Mouse (Mus musculus): ENCODE results near the gene Med13l. TPM values are rescaled to one million over a fixed set of nuclear protein-coding genes. Genes with fewer than 3 reads are reported as not detected.

Gene Med13l
- total and polyA plus RNA-seq, 2 experiments from 2014 or later, result 12.5 to 31.0 TPM

GRCm38 (mm10) chr5:118655025-118655424 lies 94.5 kb downstream of the Med13l start:
- WGBS, result 14% methylated on average over 2 of the region's 2 CpGs
- H3K27me3 ChIP-seq (ENCODE audit: insufficient read depth, low read length), result no peaks in the 10 kb centered on the region
- peak; percentile 76 for TF ChIP-seq CTCF (IDR thresholded peaks at IDR 0.05; ENCODE audit: low read depth)

GRCm38 (mm10) chr5:118655428-118655827 lies 94.9 kb downstream of the Med13l start:
- H3K9ac ChIP-seq, result no peak overlapping the region
- no peak for ATAC-seq
- H3K9me3 ChIP-seq (ENCODE audit: low read length), result no peaks in the 10 kb centered on the region
- 34% methylated on average over 7 of the region's 7 CpGs for WGBS
- no peaks in the 10 kb centered on the region for H3K27me3 ChIP-seq (ENCODE audit: insufficient read depth, low read length)
- H3K36me3 ChIP-seq (ENCODE audit: insufficient read depth), result no peaks in the 10 kb centered on the region
- no peak; the same call in 1 of the 2 replicates for TF ChIP-seq CTCF (IDR thresholded peaks at IDR 0.05; ENCODE audit: low read depth)
- H3K4me3 ChIP-seq (ENCODE audit: low read depth, low read length), result no peak overlapping the region
- H3K4me1 ChIP-seq (ENCODE audit: insufficient read depth), result no peaks in the 10 kb centered on the region; the same call in 1 of the 2 replicates
- H3K27ac ChIP-seq (ENCODE audit: low read depth, low read length), result no peak overlapping the region
- DNase-seq, result no peak
- H3K4me2 ChIP-seq (ENCODE audit: low read depth), result no peak overlapping the region

More at GRCm38 (mm10) chr5:118655025-118655424, 94.5 kb downstream of the Med13l start:
- Histone ChIP-seq H3K4me1 (ENCODE audit: insufficient read depth) (no peaks in the 10 kb centered on the region; the same call in 1 of the 2 replicates), H3K4me2 (ENCODE audit: low read depth) (no peak overlapping the region), H3K27ac (ENCODE audit: low read depth, low read length) (no peak overlapping the region), H3K9ac (no peak overlapping the region), H3K36me3 (ENCODE audit: insufficient read depth) (no peaks in the 10 kb centered on the region), H3K4me3 (ENCODE audit: low read depth, low read length) (no peak overlapping the region), H3K9me3 (ENCODE audit: low read length) (no peaks in the 10 kb centered on the region)
- DNase-seq, result peak; percentile 69
- ATAC-seq, result peak; percentile 65; the same call in 1 of the 2 replicates

- H3K4me2 ChIP-seq (ENCODE audit: low read depth), result no peak overlapping the region
- ATAC-seq, result no peak
- no peaks in the 10 kb centered on the region; the same call in 1 of the 2 replicates for H3K4me1 ChIP-seq (ENCODE audit: insufficient read depth)
- TF ChIP-seq CTCF (IDR thresholded peaks at IDR 0.05; ENCODE audit: low read depth), result no peak
- H3K36me3 ChIP-seq (ENCODE audit: insufficient read depth), result no peaks in the 10 kb centered on the region
- no peak overlapping the region for H3K27ac ChIP-seq (ENCODE audit: low read depth, low read length)
- no peaks in the 10 kb centered on the region for H3K27me3 ChIP-seq (ENCODE audit: insufficient read depth, low read length)
- no peak overlapping the region for H3K4me3 ChIP-seq (ENCODE audit: low read depth, low read length)
- H3K9me3 ChIP-seq (ENCODE audit: low read length), result no peaks in the 10 kb centered on the region
- 82% methylated on average over 6 of the region's 6 CpGs for WGBS
- DNase-seq, result no peak
- no peak overlapping the region for H3K9ac ChIP-seq
Observed at GRCm38 (mm10) chr5:118655966-118656365, 95.5 kb downstream of the Med13l start.

- no peaks in the 10 kb centered on the region for H3K36me3 ChIP-seq (ENCODE audit: insufficient read depth)
- ATAC-seq, result no peak
- WGBS, result 83% methylated on average over 7 of the region's 7 CpGs
- H3K9me3 ChIP-seq (ENCODE audit: low read length), result no peaks in the 10 kb centered on the region
- H3K4me1 ChIP-seq (ENCODE audit: insufficient read depth), result no peaks in the 10 kb centered on the region; the same call in 1 of the 2 replicates
- DNase-seq, result no peak
- H3K9ac ChIP-seq, result no peak overlapping the region
- no peak overlapping the region for H3K4me3 ChIP-seq (ENCODE audit: low read depth, low read length)
- no peaks in the 10 kb centered on the region for H3K27me3 ChIP-seq (ENCODE audit: insufficient read depth, low read length)
- H3K27ac ChIP-seq (ENCODE audit: low read depth, low read length), result no peak overlapping the region
- H3K4me2 ChIP-seq (ENCODE audit: low read depth), result no peak overlapping the region
- TF ChIP-seq CTCF (IDR thresholded peaks at IDR 0.05; ENCODE audit: low read depth), result no peak
Observed at GRCm38 (mm10) chr5:118658256-118658837, 97.9 kb downstream of the Med13l start.

GRCm38 (mm10) chr5:118659713-118660112 lies 99.2 kb downstream of the Med13l start:
- no peaks in the 10 kb centered on the region for H3K27me3 ChIP-seq (ENCODE audit: insufficient read depth, low read length)
- ATAC-seq, result no peak
- H3K4me1 ChIP-seq (ENCODE audit: insufficient read depth), result no peaks in the 10 kb centered on the region; the same call in 1 of the 2 replicates
- no peak for TF ChIP-seq CTCF (IDR thresholded peaks at IDR 0.05; ENCODE audit: low read depth)
- H3K4me3 ChIP-seq (ENCODE audit: low read depth, low read length), result no peak overlapping the region
- no peak for DNase-seq
- H3K4me2 ChIP-seq (ENCODE audit: low read depth), result no peak overlapping the region
- H3K36me3 ChIP-seq (ENCODE audit: insufficient read depth), result no peaks in the 10 kb centered on the region
- WGBS, result 83% methylated on average over 2 of the region's 2 CpGs
- H3K27ac ChIP-seq (ENCODE audit: low read depth, low read length), result no peak overlapping the region
- no peaks in the 10 kb centered on the region for H3K9me3 ChIP-seq (ENCODE audit: low read length)
- H3K9ac ChIP-seq, result no peak overlapping the region

- no peak overlapping the region for H3K4me3 ChIP-seq (ENCODE audit: low read depth, low read length)
- 71% methylated on average over 5 of the region's 5 CpGs for WGBS
- no peak for DNase-seq
Observed at GRCm38 (mm10) chr5:118661751-118662150, 101.3 kb downstream of the Med13l start.

GRCm38 (mm10) chr5:118663999-118664398 lies 103.5 kb downstream of the Med13l start:
- ATAC-seq (no peak), DNase-seq (no peak)
- Histone ChIP-seq H3K27ac (ENCODE audit: low read depth, low read length) (no peak overlapping the region), H3K9me3 (ENCODE audit: low read length) (no peaks in the 10 kb centered on the region), H3K4me3 (ENCODE audit: low read depth, low read length) (no peak overlapping the region), H3K4me1 (ENCODE audit: insufficient read depth) (peaks cover 10% of the 10 kb centered on the region), H3K4me2 (ENCODE audit: low read depth) (no peak overlapping the region), H3K27me3 (ENCODE audit: insufficient read depth, low read length) (no peaks in the 10 kb centered on the region), H3K9ac (no peak overlapping the region), H3K36me3 (ENCODE audit: insufficient read depth) (no peaks in the 10 kb centered on the region)
- TF ChIP-seq CTCF (IDR thresholded peaks at IDR 0.05; ENCODE audit: low read depth), result no peak
- 80% methylated on average over 6 of the region's 6 CpGs for WGBS

More at GRCm38 (mm10) chr5:118661751-118662150, 101.3 kb downstream of the Med13l start:
- TF ChIP-seq CTCF (IDR thresholded peaks at IDR 0.05; ENCODE audit: low read depth), result no peak
- Histone ChIP-seq H3K36me3 (ENCODE audit: insufficient read depth) (no peaks in the 10 kb centered on the region), H3K27ac (ENCODE audit: low read depth, low read length) (no peak overlapping the region), H3K27me3 (ENCODE audit: insufficient read depth, low read length) (no peaks in the 10 kb centered on the region), H3K9ac (no peak overlapping the region), H3K9me3 (ENCODE audit: low read length) (no peaks in the 10 kb centered on the region), H3K4me2 (ENCODE audit: low read depth) (no peak overlapping the region), H3K4me1 (ENCODE audit: insufficient read depth) (peaks cover 10% of the 10 kb centered on the region)
- ATAC-seq, result no peak

All from forebrain, postnatal 0 days (tissue).